In the genomic region with DNA sequence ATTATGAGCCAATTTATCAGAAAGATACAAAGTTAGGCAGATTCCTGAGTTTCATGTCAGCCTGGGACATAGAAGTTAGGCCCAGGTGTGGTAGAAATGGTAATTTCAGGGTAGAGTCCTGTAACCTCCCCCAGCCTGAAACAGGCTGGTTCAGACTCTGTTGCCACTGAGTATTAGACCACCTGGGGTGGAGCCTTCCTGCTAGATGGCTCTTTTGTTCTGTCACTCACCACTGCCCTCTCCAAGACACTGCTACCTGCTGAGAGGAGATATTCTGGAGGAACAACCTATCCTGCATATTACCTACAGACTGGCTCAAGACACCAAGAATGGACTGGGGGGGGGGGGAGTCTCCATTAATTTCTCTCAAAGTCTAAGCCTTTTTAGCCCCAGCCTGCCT, we compare ENCODE assay signal across 30 mouse cellular contexts.
"Had no signal": no experiment of that assay in that cellular context is flagged by ENCODE, and none has a peak within 500 bp of the region (broad histone marks: within the 10 kb centered on the region; RNA-seq: fewer than 3 reads in every experiment).

No protein-coding gene starts in this region.

- H3K27ac ChIP-seq: heart, embryonic 13.5 days; heart, embryonic 15.5 days; hindbrain, embryonic 10.5 days; hindbrain, embryonic 12.5 days; hindbrain, embryonic 13.5 days; hindbrain, embryonic 14.5 days; hindbrain, embryonic 15.5 days; hindbrain, postnatal 0 days; intestine, embryonic 15.5 days; kidney, embryonic 15.5 days; kidney, postnatal 0 days; layer of hippocampus, adult 2 months; left cerebral cortex, adult 2 months had no signal

- H3K36me3 ChIP-seq: heart, embryonic 12.5 days; heart, embryonic 13.5 days; heart, embryonic 15.5 days; hindbrain, embryonic 10.5 days; hindbrain, embryonic 12.5 days; hindbrain, embryonic 13.5 days; hindbrain, embryonic 15.5 days; intestine, embryonic 15.5 days; kidney, embryonic 15.5 days had no signal

- H3K4me3 ChIP-seq: heart, embryonic 12.5 days; heart, embryonic 13.5 days; heart, embryonic 15.5 days; hindbrain, embryonic 10.5 days; hindbrain, embryonic 12.5 days; hindbrain, embryonic 13.5 days; hindbrain, embryonic 15.5 days; intestine, embryonic 15.5 days; kidney, embryonic 15.5 days; layer of hippocampus, adult 2 months; left cerebral cortex, adult 2 months had no signal

- DNase-seq: heart, postnatal 10 days; heart, postnatal 14 days; heart, postnatal 36 days; heart, postnatal 4 days; kidney, adult 11 months; kidney, adult 18-20 months; kidney, adult 2 months; kidney, adult 8-10 months; kidney, adult 9 months; kidney, postnatal 10 days; kidney, postnatal 14 days; kidney, postnatal 25 days; kidney, postnatal 36 days; kidney, postnatal 4 days; layer of hippocampus, adult 9-11 months; layer of hippocampus, postnatal 36 days had no signal

- H3K9me3 ChIP-seq: heart, embryonic 12.5 days; heart, embryonic 15.5 days; hindbrain, embryonic 10.5 days; hindbrain, embryonic 12.5 days; hindbrain, embryonic 13.5 days; intestine, embryonic 15.5 days; kidney, embryonic 15.5 days had no signal

- H3K9ac ChIP-seq: heart, embryonic 12.5 days; heart, embryonic 13.5 days; heart, embryonic 15.5 days; hindbrain, embryonic 12.5 days; hindbrain, embryonic 13.5 days; hindbrain, embryonic 14.5 days; hindbrain, embryonic 15.5 days; intestine, embryonic 15.5 days; kidney, embryonic 15.5 days had no signal

- H3K4me1 ChIP-seq: heart, embryonic 12.5 days; heart, embryonic 13.5 days; heart, embryonic 15.5 days; hindbrain, embryonic 10.5 days; hindbrain, embryonic 12.5 days; hindbrain, embryonic 13.5 days; hindbrain, embryonic 15.5 days; intestine, embryonic 15.5 days; kidney, embryonic 15.5 days had no signal
